Mouse (Mus musculus): ENCODE results near the gene Pxdc1. TPM values are rescaled to one million over a fixed set of nuclear protein-coding genes. Genes with fewer than 3 reads are reported as not detected.

Pxdc1 gene
- total RNA-seq, 2 experiments from 2014 or later = 3.9 to 5.9 TPM

DNA sequence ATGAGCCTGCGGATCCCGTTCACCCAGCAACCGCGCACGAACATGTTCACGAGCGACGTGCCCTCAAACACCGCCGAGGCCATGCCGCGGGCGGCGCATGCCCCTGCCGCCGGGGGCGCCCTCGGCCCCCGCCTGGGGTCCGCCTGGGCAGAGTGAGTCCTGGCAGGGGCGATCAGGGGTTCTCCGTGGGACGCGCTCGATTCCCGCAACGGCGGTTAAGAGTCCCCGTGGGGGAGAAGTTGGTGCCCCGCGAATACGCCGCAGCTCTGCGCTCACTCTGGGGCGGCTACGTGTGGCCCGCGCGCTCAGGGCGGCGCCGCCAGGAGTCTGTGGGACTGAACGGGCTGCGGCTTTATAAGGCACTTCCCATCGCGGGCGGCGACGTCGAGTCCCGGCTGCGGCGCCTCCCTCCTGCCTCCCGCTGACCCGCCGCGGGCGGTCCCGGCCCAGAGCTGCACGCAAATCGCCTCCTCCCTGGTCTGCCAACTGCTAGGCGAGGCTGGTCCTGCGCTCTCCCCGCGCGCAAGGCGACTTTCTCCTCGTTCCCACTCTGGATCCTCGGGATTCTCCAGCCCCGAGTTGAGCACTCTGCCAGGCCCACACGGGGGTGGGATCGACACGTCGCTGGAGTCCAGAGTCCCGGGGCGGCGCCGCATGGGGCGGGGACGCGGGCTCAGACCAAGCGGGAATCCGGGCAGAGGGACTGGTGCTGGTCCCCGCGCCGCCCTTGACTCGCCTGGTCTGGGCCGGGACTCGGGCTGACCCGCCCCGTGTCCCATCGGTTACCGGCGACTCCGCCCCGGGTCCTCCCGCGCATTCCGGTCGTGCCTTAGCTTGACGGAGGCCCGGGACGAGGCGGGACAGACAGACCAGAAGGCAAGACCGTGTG, 689 bp downstream of the Pxdc1 start:
- peak; percentile 76 to 84 for DNase-seq

GRCm38 (mm10) chr13:34652016-34652352, 1.3 kb downstream of the Pxdc1 start:
- intact Hi-C loops (cut with DNase I) = no loop called here
- DNase-seq = no peak

More for the DNA sequence above, 689 bp downstream of the Pxdc1 start:
- intact Hi-C loops (cut with DNase I) = no loop called here

GRCm38 (mm10) chr13:34651474-34651991, 1.8 kb downstream of the Pxdc1 start:
- intact Hi-C loops (cut with DNase I) = no loop called here
- peak; percentile 39 to 42 for DNase-seq

DNA sequence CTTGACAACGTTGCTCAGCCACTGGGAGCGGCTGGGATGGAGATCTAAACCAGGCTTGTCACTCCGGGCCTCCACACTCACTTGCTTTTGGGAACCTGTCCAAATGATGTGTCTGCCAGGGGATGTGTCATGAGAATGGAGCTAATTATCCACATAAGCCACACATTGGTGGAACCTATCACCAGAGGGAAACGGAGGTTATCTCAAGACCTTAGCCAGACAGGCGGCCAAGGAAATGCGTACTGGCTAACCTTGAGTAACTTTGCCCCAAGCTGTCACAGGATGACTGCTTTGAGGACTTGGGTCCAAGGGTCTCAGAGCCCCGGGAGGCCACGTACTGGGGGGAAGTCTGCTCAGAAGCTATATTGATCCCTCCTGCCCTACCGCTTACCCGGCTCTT, 2.3 kb downstream of the Pxdc1 start:
- intact Hi-C loops (cut with DNase I) = no loop called here
- peak; percentile 46 to 71 for DNase-seq

GRCm38 (mm10) chr13:34650371-34650770, 2.9 kb downstream of the Pxdc1 start:
- intact Hi-C loops (cut with DNase I) = no loop called here
- no peak for DNase-seq

- DNase-seq = no peak
- intact Hi-C loops (cut with DNase I) = no loop called here
Measured at GRCm38 (mm10) chr13:34647751-34648150, 5.5 kb downstream of the Pxdc1 start.

DNA sequence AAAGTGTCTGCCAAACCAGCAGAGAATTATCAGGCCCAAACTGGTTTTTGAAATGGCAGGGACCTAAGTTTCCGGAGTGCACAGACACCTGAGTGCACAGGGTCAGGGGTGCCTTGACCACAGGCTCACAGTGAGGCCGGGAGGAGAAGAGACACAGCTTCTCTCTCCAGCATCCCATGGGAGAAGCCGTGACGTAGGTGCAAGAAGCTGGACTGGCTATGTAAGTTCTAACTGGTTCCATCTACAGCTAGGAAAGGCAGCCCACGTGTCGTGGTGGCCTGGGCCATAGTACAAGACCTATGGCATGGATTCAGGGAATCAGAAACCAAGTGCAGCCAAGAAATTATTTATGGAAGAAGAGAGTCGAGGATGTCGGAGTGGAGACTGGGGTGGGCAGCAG, 6.1 kb downstream of the Pxdc1 start:
- intact Hi-C loops (cut with DNase I) = no loop called here
- DNase-seq = peak in 1 of 2 experiments; percentile 13

- DNase-seq = no peak
- intact Hi-C loops (cut with DNase I) = no loop called here
Measured at GRCm38 (mm10) chr13:34646240-34646750, 7.0 kb downstream of the Pxdc1 start.

GRCm38 (mm10) chr13:34645519-34645918, 7.8 kb downstream of the Pxdc1 start:
- intact Hi-C loops (cut with DNase I) = no loop called here
- no peak for DNase-seq

GRCm38 (mm10) chr13:34644401-34644800, 8.9 kb downstream of the Pxdc1 start:
- DNase-seq = no peak
- intact Hi-C loops (cut with DNase I) = loop anchor here (5.0 kb wide), 1 partner anchor 328 kb away; no protein-coding TSS in a partner anchor

- intact Hi-C loops (cut with DNase I) = loop anchor here (2.0 to 5.0 kb wide), 2 partner anchors 217 to 328 kb away; no protein-coding TSS in a partner anchor
- no peak for DNase-seq
Measured at GRCm38 (mm10) chr13:34643926-34644325, 9.4 kb downstream of the Pxdc1 start.

DNA sequence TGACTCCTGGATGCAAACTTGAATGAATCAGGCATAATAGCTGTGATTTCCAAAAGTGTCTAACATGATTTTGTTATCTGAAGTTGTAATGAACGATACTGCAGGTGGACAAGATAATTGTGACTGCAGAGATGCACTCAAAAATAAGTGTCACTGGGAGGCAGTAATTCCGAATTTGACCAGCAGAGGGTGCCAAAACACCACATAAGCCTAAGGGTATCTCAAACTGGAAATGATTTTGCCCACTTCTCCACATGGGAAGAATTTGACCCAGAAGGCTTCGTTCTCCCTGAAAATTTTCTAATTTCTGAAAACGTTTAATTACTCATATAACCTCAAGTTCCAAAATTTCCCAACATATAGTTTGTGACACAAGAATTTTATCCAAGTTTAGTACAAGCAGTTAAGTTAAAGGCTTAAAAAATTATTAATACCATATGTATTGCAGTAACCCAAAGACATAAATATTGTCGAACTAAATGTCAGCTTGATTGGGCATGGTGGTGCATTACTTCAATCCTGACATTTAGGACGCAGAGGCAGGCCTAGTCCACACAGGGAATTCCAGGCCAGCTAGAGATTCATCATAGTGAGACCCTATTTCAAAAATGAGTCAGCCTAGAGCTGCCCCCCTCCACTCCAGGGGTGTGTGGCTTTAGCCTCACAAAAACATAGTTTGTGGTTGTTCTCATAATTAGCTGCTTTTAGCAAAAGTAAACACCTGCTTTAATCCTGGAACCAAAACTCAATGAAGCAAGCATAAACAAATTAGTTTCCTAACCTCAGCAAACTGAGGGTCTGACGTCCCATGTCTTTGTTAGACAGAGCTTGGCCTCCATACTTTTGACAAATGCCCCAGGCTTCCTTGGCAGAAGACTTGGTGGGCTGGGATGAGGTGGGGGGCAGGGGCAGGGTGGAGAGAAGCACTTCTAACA, 10.1 kb downstream of the Pxdc1 start:
- DNase-seq = peak; percentile 43 to 51
- intact Hi-C loops (cut with DNase I) = loop anchor here (2.0 to 5.0 kb wide), 2 partner anchors 218 to 329 kb away; no protein-coding TSS in a partner anchor

- no peak for DNase-seq
- intact Hi-C loops (cut with DNase I) = loop anchor here (1.0 to 5.0 kb wide), 2 partner anchors 153 to 331 kb away; no protein-coding TSS in a partner anchor
Measured at GRCm38 (mm10) chr13:34641066-34641465, 12.2 kb downstream of the Pxdc1 start.

- intact Hi-C loops (cut with DNase I) = loop anchor here (1.0 to 5.0 kb wide), 3 partner anchors 289 to 594 kb away; partner anchors contain the start of gene Slc22a23
- no peak for DNase-seq
Measured at GRCm38 (mm10) chr13:34635978-34636377, 17.3 kb downstream of the Pxdc1 start.

GRCm38 (mm10) chr13:34630319-34630718, 23.0 kb downstream of the Pxdc1 start:
- intact Hi-C loops (cut with DNase I) = no loop called here
- DNase-seq = no peak

DNA sequence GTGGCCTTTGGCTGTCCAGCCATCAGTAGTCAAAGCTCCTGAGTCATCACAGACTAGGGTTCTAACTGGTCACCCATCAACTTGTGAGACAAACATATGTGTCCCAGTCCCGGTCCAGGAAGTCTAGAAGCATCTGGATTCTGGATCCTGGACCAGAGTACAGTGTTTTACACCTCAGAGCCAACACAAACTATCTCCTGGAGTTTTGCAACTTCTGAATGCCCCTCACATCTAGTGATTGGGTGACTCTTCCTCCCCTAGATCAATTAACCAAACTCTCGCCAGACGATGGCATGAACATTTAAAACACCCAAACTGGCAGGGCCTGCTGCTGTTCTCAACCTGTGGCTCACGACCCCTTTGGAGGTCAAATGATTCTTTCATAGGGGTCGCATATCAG, 23.5 kb downstream of the Pxdc1 start:
- DNase-seq = no peak
- intact Hi-C loops (cut with DNase I) = no loop called here

GRCm38 (mm10) chr13:34627446-34627845, 25.8 kb downstream of the Pxdc1 start:
- intact Hi-C loops (cut with DNase I) = no loop called here
- DNase-seq = no peak

DNA sequence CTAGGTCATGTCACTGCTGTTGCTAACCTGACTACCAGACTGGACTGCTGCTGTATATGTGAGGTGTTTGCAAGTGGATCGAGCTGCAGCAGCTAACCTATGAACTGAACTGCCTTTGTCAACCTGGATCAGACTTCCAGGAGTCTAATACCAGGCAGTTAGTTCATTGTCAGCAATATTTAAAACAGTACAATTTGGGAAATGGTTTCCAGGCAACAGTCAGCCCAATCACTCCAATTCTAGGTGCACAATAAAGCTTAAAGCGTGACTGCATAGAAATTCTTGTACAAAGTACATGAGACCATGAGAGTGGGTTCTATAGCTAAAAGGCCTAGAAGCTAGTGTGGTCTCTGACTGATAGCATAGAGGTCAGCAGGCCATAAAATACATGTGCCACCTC, 28.9 kb downstream of the Pxdc1 start:
- intact Hi-C loops (cut with DNase I) = no loop called here
- DNase-seq = no peak

- DNase-seq = no peak
- intact Hi-C loops (cut with DNase I) = no loop called here
Measured at GRCm38 (mm10) chr13:34612402-34612801, 40.9 kb downstream of the Pxdc1 start.

DNA sequence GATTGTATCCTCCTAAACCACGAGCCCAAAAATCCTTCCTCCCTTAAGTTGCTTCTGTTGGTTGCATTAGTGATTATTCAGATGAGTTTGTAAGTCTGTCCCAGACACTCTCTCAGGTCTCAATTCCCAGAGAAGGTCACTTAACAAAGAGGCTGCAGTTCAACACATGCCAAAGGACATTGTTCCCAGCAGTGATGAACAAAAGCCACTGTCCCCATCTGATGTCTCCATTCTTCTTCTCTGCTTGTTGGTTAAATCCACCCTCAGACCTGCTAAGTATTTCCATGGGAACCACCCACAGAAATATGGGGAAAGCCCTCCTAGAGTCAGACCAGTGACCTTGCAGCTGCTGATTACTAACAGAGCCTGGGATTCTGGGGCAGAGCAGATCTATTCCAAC, 43.6 kb downstream of the Pxdc1 start:
- intact Hi-C loops (cut with DNase I) = no loop called here
- DNase-seq = no peak
